Mouse (Mus musculus) intestine, embryonic 15.5 days (tissue): Measurements from ENCODE around the gene Cd59a. TPM values are rescaled to one million over a fixed set of nuclear protein-coding genes. Genes with fewer than 3 reads are reported as not detected.
"Not testable (repeated sequence)": the region's sequence is repeated elsewhere in the genome, so short reads cannot be mapped to it uniquely, and the experiment has no call there.

Source experiments
- ATAC-seq: fragments of 200-750 bp; cut with Nextera tagmentation; 2 replicates; pipeline ENCODE4 v1.8.0; 2017; ENCODE audit warnings: moderate TSS enrichment, moderate library complexity
- H3K27ac ChIP-seq: fragments of 300-500 bp; sonication (generic); 2 replicates; pipeline ENCODE4 v1.5.1; 2015; ENCODE audit warnings: mild to moderate bottlenecking, inconsistent platforms
- H3K27me3 ChIP-seq: fragments of 300-500 bp; sonication (generic); replicated peaks from 2 replicates; pipeline ENCODE4 v1.6.1; 2015; ENCODE audit warnings: inconsistent platforms
- H3K36me3 ChIP-seq: fragments of 300-500 bp; sonication (generic); 2 replicates; pipeline ENCODE4 v1.6.1; 2015; ENCODE audit warnings: inconsistent platforms
- H3K4me1 ChIP-seq: fragments of 300-500 bp; sonication (generic); replicated peaks from 2 replicates; pipeline ENCODE4 v1.6.1; 2015; ENCODE audit warnings: inconsistent platforms
- H3K4me2 ChIP-seq: fragments of 300-500 bp; sonication (generic); replicated peaks from 2 replicates; pipeline ENCODE4 v1.6.1; 2015; ENCODE audit warnings: mild to moderate bottlenecking, inconsistent platforms
- H3K4me3 ChIP-seq: fragments of 300-500 bp; sonication (generic); replicated peaks from 2 replicates; pipeline ENCODE4 v1.5.1; 2015; ENCODE audit warnings: inconsistent platforms
- H3K9ac ChIP-seq: fragments of 300-500 bp; sonication (generic); 2 replicates; pipeline ENCODE4 v1.6.1; 2015; ENCODE audit warnings: inconsistent platforms
- H3K9me3 ChIP-seq: fragments of 300-500 bp; sonication (generic); 2 replicates; pipeline ENCODE4 v1.6.1; 2016; ENCODE audit warnings: inconsistent platforms
- WGBS: fragments of 180-500 bp; shearing (Covaris S2); methylation state at CpG from one replicate; pipeline ENCODE4 v1.1.7; 2015; 5-methylcytosine and 5-hydroxymethylcytosine counted together
- polyA plus RNA-seq: library from polyadenylated mRNA; unstranded; fragments of >200 nt; fragmentation: Nextera tagmentation; extraction: Ambion mirVana; gene quantifications from 2 replicates; pipeline ENCODE4 v1.2.1, GENCODE M21; 2015

Cd59a gene
- polyA plus RNA-seq, 1 experiment from 2014 or later, result 30.5 TPM

DNA sequence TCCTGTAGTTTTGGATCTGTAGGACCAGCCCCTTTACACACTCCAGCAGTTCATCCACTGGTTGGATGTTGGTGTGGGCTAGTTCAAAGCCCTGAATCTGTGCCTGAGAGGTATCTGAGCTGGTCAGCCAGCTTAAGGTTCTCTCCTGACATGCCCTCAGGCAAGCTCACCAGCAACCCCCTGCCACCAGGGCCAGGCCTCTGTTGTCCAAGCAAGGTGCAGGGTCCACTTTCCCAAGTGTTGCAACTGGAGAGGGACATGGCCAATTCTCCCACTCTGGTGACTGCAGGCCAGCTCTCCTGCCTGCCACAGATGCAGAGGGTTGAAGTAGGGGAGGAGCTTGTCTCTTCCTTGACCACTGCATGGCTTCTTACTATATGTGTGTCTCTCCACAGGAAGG is 11.6 kb upstream of the Cd59a start:
- not testable (repeated sequence) for H3K9me3 ChIP-seq, H3K27ac ChIP-seq, H3K27me3 ChIP-seq, H3K4me1 ChIP-seq, H3K4me2 ChIP-seq, H3K9ac ChIP-seq, H3K36me3 ChIP-seq, ATAC-seq, H3K4me3 ChIP-seq

DNA sequence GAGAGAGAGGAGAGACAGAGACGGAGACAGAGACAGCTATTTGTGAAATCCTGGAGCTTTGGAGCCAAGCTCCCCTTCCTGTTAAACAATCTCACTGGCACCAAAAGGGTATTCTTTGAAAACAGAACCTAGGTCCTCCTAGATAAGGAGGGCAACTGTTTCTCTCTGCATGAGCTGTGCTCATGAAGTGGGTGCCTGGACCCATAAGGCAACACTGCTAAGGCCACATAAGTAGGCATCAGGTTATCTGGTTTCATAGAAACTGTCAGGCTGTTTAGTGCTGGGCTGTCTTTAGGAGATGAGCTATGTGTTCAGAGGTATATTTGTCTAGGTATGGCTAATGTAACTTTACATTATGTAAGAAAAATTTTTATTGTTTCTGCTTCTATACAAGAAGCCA is 8.0 kb upstream of the Cd59a start:
- not testable (repeated sequence) for H3K4me2 ChIP-seq, H3K27me3 ChIP-seq, H3K27ac ChIP-seq, H3K4me3 ChIP-seq, H3K9ac ChIP-seq, H3K9me3 ChIP-seq, H3K4me1 ChIP-seq, H3K36me3 ChIP-seq, ATAC-seq
- WGBS, result 90% methylated on average over 1 of the region's 1 CpGs

DNA sequence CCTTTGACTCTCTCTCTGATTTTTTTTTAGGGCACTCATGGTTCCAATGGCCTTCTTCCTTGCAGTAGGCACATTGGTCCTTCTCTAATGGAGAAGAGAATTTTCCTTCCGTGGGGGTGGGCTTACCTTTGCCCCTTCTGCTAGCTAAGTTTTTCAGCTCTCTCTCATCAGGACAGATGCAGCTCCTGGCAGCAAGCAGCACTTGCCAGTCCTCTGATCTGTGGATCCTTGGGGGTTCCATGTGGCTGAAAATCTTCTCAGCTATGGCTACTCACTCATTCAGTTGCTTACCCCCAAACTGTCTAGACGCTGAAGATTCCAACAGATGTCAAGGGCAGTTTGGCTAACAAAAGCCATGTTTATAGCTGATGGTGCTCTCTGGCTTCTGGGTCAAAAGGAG is 2.3 kb upstream of the Cd59a start:
- 59% methylated on average over 2 of the region's 2 CpGs for WGBS
- no peak for ATAC-seq
- Histone ChIP-seq H3K9me3 (no peaks in the 10 kb centered on the region), H3K27me3 (no peaks in the 10 kb centered on the region), H3K27ac (no peak overlapping the region), H3K36me3 (no peaks in the 10 kb centered on the region), H3K4me1 (no peaks in the 10 kb centered on the region), H3K9ac (no peak overlapping the region), H3K4me2 (no peak overlapping the region), H3K4me3 (no peak overlapping the region)

DNA sequence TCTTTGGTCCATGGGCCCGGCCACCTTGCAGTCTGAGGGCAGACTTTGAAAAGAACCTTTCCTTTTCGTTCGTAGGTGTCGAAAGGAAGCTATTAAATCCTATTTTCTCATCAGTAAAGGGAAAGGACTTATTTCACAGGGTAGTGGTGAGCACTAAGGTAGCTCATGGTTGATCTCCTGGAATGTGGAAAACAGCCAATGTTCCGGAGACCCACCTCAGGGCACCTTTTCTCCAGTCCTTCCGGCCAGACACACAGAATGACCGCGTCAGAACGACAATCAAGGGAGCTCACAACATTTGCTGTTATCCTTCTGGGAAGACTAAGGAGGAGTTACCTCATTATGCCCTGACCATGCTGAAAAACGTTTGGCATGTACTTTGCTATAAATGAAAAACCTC is 655 bp downstream of the Cd59a start:
- ATAC-seq, result peak; percentile 24
- H3K36me3 ChIP-seq, result no peaks in the 10 kb centered on the region
- peak overlapping the region; percentile 52 for H3K9ac ChIP-seq

DNA sequence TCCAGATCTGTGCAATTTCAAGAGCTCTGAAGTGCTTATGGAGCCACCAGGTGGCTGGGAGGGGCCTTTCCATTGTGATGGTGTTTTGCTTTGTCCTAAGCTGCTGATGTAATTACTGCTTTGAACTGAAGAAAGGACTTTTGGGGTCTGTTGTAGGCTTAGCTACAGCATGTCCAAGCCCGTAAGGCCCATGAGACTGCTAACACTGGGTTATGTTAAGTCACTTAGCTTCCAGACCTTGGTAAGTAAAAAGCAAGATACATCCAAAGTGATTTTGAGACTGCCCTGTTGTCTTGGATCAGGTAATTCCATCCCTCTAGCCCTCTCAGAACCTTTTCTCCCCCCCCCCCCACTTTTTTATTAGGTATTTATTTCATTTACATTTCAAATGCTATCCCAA is 1.2 kb downstream of the Cd59a start:
- H3K4me3 ChIP-seq, H3K27ac ChIP-seq, H3K27me3 ChIP-seq, H3K36me3 ChIP-seq, H3K9ac ChIP-seq, H3K4me1 ChIP-seq, H3K9me3 ChIP-seq: not testable (repeated sequence)
- peak; percentile 8; the same call in 1 of the 2 replicates for ATAC-seq
- WGBS, result 90% methylated on average over 1 of the region's 1 CpGs
- H3K4me2 ChIP-seq, result peak overlapping the region; percentile 76; the same call in 1 of the 2 replicates

More for the DNA sequence above, 655 bp downstream of the Cd59a start:
- Histone ChIP-seq H3K27ac (peak overlapping the region; percentile 75), H3K9me3 (no peaks in the 10 kb centered on the region), H3K4me1 (peaks cover 4% of the 10 kb centered on the region; the same call in 1 of the 2 replicates), H3K27me3 (no peaks in the 10 kb centered on the region), H3K4me2 (peak overlapping the region; percentile 76), H3K4me3 (peak overlapping the region; percentile 51)
- 38% methylated on average over 10 of the region's 10 CpGs for WGBS

DNA sequence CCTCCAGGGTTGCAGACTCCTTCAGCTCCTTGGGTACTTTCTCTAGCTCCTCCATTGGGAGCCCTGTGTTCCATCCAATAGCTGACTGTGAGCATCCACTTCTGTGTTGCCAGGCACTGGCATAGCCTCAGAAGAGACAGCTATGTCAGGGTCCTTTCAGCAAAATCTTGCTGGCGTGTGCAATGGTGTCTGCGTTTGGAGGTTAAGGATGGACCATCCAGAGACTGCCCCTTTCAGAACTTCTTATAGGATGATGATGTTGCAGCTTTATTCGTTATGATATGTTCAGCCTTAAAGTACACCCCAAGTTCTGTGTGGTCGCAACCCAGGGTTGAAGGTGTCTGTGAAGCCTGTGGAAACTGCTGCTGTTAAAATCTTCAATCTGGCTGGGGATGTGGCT is 1.8 kb downstream of the Cd59a start:
- WGBS, result 93% methylated on average over 4 of the region's 4 CpGs
- H3K4me3 ChIP-seq, H3K4me1 ChIP-seq, H3K27ac ChIP-seq, H3K36me3 ChIP-seq, H3K27me3 ChIP-seq, ATAC-seq, H3K9ac ChIP-seq, H3K4me2 ChIP-seq, H3K9me3 ChIP-seq: not testable (repeated sequence)

DNA sequence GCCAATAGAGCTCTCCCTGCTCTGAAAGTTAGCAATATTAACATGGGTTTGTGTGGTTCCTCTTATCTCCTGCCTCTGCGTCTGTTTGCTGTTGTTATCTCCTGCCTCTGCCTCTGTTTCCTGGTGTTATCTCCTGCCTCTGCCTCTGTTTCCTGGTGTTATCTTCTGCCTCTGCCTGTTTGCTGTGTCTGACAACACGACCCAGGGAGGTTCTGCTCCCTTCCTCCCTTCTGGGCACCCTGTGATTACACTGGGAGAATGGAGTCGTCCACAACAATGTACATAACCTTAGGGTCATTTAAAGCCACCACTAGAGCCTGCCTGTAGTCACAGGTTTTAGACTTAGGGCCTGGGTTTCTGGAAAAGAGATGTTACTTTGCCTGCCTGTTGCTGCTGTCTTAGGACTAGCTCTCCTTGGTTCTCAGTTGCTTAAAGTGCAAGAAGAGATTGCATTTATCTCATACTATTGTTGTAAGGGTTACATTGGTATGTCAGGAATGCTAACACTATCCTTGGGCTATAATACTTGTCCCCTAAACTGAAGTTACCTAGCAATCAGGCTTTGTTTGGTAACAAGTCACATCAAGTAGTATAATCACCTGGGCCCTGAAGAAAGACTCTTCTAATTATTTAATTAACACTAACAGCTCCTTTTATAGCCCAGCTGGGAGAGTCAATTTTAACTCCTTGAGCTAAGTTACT is 3.1 kb downstream of the Cd59a start:
- WGBS, result 13% methylated on average over 3 of the region's 3 CpGs

DNA sequence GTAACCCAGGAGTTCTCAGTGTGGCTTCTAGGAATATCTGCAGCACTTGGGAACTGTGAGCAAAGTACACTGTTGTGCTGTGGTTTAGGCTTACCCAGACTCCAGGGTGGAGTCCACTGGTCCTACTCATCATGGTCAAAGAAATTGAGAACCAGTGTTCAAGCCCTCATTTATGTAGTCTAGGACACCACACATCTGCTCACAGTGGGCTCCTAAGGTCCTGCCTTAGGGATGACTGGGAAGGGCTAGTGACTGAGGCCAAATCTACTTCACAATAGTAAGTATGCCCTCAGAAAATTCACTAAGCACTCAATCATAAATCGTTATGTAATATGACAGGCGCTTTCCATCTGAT is 3.6 kb downstream of the Cd59a start:
- no peak overlapping the region for H3K4me2 ChIP-seq
- H3K4me1 ChIP-seq, result peaks cover 4% of the 10 kb centered on the region; the same call in 1 of the 2 replicates
- no peak for ATAC-seq
- WGBS, result 90% methylated on average over 2 of the region's 2 CpGs
- no peak overlapping the region for H3K9ac ChIP-seq
- no peaks in the 10 kb centered on the region for H3K9me3 ChIP-seq
- H3K27ac ChIP-seq, result no peak overlapping the region
- no peak overlapping the region for H3K4me3 ChIP-seq
- no peaks in the 10 kb centered on the region for H3K36me3 ChIP-seq
- no peaks in the 10 kb centered on the region for H3K27me3 ChIP-seq

More for the DNA sequence above, 3.1 kb downstream of the Cd59a start:
- Histone ChIP-seq H3K4me2 (no peak overlapping the region), H3K27me3 (no peaks in the 10 kb centered on the region), H3K9ac (no peak overlapping the region), H3K36me3 (no peaks in the 10 kb centered on the region), H3K9me3 (no peaks in the 10 kb centered on the region), H3K4me3 (no peak overlapping the region), H3K27ac (no peak overlapping the region), H3K4me1 (peaks cover 4% of the 10 kb centered on the region; the same call in 1 of the 2 replicates)
- ATAC-seq, result peak; percentile 46

DNA sequence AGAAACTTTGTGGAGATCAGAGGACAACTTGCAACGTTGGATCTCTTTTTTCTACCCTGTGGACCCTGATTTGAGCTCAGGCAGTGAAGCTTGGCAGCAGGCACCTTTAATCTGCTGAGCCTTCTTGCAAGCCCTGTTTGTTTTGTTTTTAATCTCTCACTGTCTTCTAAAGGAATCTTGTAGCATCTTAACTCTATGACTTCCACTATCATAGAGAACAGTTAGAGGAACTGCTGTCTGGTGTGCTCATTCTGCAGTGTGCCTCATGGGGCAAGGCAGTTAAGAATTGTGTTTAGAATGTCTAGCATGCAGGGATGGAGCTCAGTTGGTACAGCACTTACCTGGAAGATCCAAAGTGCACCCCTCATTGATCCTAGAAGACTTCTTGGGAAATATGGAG is 4.3 kb downstream of the Cd59a start:
- Histone ChIP-seq H3K9ac (no peak overlapping the region), H3K4me1 (peaks cover 4% of the 10 kb centered on the region; the same call in 1 of the 2 replicates), H3K27me3 (no peaks in the 10 kb centered on the region), H3K4me3 (no peak overlapping the region), H3K9me3 (no peaks in the 10 kb centered on the region), H3K4me2 (no peak overlapping the region), H3K36me3 (no peaks in the 10 kb centered on the region), H3K27ac (no peak overlapping the region)
- ATAC-seq, result no peak
- 49% methylated on average over 1 of the region's 1 CpGs for whole genome bisulfite sequencing

DNA sequence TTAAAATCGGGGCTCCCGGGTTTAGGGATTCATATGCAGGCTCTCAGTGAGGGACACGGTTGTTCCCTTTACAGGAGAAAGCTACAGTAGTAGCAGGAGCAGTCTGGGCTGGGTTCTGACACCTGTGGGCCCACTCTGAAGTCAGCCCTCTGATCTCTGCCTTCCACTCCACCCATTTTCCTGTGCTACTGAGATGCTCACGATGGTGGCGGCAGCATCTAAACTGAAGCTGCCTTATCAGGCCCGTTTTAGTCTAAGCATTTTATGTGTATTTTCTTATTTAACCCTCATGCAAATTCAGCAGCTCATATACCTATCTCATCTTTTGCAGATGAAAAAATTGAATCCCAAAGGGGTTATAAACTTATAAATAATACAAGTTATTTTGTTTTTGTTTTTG is 9.2 kb downstream of the Cd59a start:
- Histone ChIP-seq H3K4me1 (0 out of 2 replicates have a peak, but pooled peaks cover 3% of the 10 kb centered on the region), H3K27me3 (no peaks in the 10 kb centered on the region), H3K27ac (no peak overlapping the region), H3K9me3 (no peaks in the 10 kb centered on the region), H3K36me3 (no peaks in the 10 kb centered on the region), H3K9ac (no peak overlapping the region), H3K4me2 (no peak overlapping the region), H3K4me3 (no peak overlapping the region)
- no peak for ATAC-seq
- WGBS, result 88% methylated on average over 6 of the region's 6 CpGs

DNA sequence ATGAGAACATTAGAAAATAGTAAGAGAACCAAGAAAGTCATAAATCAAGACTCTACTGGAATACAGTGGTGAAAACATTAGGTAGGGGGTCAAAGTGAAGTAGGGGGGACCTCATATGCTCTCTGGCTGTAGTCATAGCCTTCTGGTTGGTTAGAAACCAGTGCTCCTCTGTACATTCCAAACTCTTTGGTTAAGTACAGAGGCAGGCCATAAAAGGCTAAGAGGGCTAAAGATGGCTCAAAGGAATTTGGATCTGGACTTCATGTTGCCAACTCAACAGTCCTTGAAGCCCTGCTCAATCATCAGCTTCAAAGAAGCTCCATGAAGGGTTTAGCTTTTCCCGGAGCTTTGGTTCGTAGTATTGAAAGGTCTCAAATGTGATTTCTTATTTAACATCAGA is 13.4 kb downstream of the Cd59a start:
- not testable (repeated sequence) for H3K27ac ChIP-seq, H3K9me3 ChIP-seq, H3K4me1 ChIP-seq, H3K36me3 ChIP-seq, H3K9ac ChIP-seq, H3K27me3 ChIP-seq, H3K4me2 ChIP-seq, H3K4me3 ChIP-seq, ATAC-seq
- 74% methylated on average over 2 of the region's 2 CpGs for WGBS

DNA sequence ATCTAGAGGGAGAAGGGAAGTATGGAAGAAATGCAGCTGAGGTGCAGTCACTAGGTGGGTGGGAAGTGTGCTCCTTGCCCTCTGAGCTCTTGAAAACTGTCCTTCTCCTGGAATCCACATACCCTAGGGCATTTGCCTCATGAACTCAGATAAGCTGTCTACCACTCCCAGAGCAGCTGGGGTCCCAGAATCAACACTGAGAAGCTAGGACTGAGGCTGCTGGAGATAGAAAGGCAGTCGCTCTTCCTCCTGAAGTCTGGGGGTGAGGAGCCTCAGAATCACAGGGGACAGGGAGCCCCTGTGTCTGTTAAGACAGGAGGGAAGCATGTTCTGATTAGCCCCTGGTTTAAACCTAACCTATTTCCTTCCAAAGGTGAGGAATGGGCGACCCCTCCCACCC is 13.9 kb downstream of the Cd59a start:
- 63% methylated on average over 2 of the region's 2 CpGs for WGBS
- Histone ChIP-seq H3K4me3 (no peak overlapping the region), H3K9me3 (no peaks in the 10 kb centered on the region), H3K9ac (no peak overlapping the region), H3K4me1 (0 out of 2 replicates have a peak, but pooled peaks cover 3% of the 10 kb centered on the region), H3K27ac (no peak overlapping the region), H3K27me3 (no peaks in the 10 kb centered on the region), H3K36me3 (no peaks in the 10 kb centered on the region), H3K4me2 (no peak overlapping the region)
- peak; percentile 29; the same call in 1 of the 2 replicates for ATAC-seq

DNA sequence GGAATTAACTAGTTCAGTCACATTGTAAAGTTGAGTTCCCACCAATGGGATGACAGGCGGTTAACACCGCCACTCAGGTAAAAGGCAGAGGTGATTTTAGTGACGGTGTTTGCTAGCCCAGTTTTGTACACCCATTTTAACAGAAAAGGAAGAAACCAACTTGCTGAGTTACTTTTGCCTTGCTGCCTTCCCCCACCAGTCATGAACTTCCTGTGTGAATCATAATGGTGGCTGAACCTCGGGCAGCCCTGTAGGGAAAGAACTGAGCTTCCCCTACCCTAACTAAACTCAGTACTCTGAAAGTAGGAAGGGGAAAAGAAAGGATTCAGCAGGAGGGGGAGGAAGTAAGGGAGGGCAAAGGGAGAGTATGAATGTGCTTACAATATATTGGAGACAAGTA is 14.4 kb downstream of the Cd59a start:
- 0 out of 2 replicates have a peak, but pooled peaks cover 3% of the 10 kb centered on the region for H3K4me1 ChIP-seq
- WGBS, result 77% methylated on average over 4 of the region's 4 CpGs

More for the DNA sequence above, 14.4 kb downstream of the Cd59a start:
- H3K27ac ChIP-seq, result no peak overlapping the region
- H3K9me3 ChIP-seq, result no peaks in the 10 kb centered on the region
- H3K4me3 ChIP-seq, result no peak overlapping the region
- H3K27me3 ChIP-seq, result no peaks in the 10 kb centered on the region
- ATAC-seq, result no peak
- H3K36me3 ChIP-seq, result no peaks in the 10 kb centered on the region
- H3K4me2 ChIP-seq, result no peak overlapping the region
- no peak overlapping the region for H3K9ac ChIP-seq
